Comparison of ENCODE assay signal across 11 mouse cellular contexts in genomic region chr9:37077063-37077418, GRCm38 (mm10).
DNase-seq lines count a peak whose midpoint lies in the region; ATAC-seq and TF ChIP-seq lines count a peak whose summit lies in the region.
"Had no signal": no experiment of that assay in that cellular context is flagged by ENCODE, and none has a peak within 500 bp of the region (broad histone marks: within the 10 kb centered on the region; RNA-seq: fewer than 3 reads in every experiment).

No protein-coding gene starts in this region.

- no peaks in the 10 kb centered on the region for H3K9me3 ChIP-seq in intestine, embryonic 15.5 days
- no peaks in the 10 kb centered on the region for H3K9me3 ChIP-seq in intestine, postnatal 0 days (ENCODE audit: control insufficient read depth)
- H3K9me3 ChIP-seq in embryonic facial prominence, embryonic 11.5 days (replicated peaks; ENCODE audit: control insufficient read depth, low read length), result no peaks in the 10 kb centered on the region
- no peaks in the 10 kb centered on the region for H3K9me3 ChIP-seq in hindbrain, embryonic 12.5 days (replicated peaks)
- H3K9me3 ChIP-seq in midbrain, embryonic 15.5 days, result no peaks in the 10 kb centered on the region
- H3K9me3 ChIP-seq: liver, embryonic 15.5 days had no signal

- peak; percentile 34; the same call in 1 of the 2 replicates for ATAC-seq in intestine, embryonic 15.5 days
- ATAC-seq in intestine, postnatal 0 days, result no peak
- no peak for ATAC-seq in embryonic facial prominence, embryonic 11.5 days (replicated peaks; ENCODE audit: insufficient number of reproducible peaks, low FRiP score, low TSS enrichment, low read depth)
- peak; percentile 53; the same call in 1 of the 2 replicates for ATAC-seq in hindbrain, embryonic 12.5 days (ENCODE audit: low FRiP score)
- ATAC-seq in midbrain, embryonic 15.5 days (replicated peaks), result peak; percentile 41; the same call in 1 of the 2 replicates
- no peak for ATAC-seq in monocyte, adult 5-6 weeks (replicated peaks; ENCODE audit: insufficient number of reproducible peaks, low FRiP score, low TSS enrichment, poor library complexity, severe bottlenecking)

- no peak overlapping the region for H3K4me2 ChIP-seq in intestine, embryonic 15.5 days (replicated peaks)
- no peak overlapping the region for H3K4me2 ChIP-seq in intestine, postnatal 0 days (replicated peaks; ENCODE audit: low read depth)
- H3K4me2 ChIP-seq in embryonic facial prominence, embryonic 11.5 days (ENCODE audit: low read depth, low read length), result no peak overlapping the region
- H3K4me2 ChIP-seq in hindbrain, embryonic 12.5 days (replicated peaks), result no peak overlapping the region
- no peak overlapping the region for H3K4me2 ChIP-seq in midbrain, embryonic 15.5 days
- H3K4me2 ChIP-seq: liver, embryonic 15.5 days had no signal

- H3K4me3 ChIP-seq in intestine, embryonic 15.5 days (replicated peaks), result no peak overlapping the region
- H3K4me3 ChIP-seq in intestine, postnatal 0 days (ENCODE audit: low read depth, low read length), result no peak overlapping the region
- no peak overlapping the region for H3K4me3 ChIP-seq in embryonic facial prominence, embryonic 11.5 days (ENCODE audit: low read depth, low read length)
- no peak overlapping the region for H3K4me3 ChIP-seq in hindbrain, embryonic 12.5 days
- no peak overlapping the region for H3K4me3 ChIP-seq in midbrain, embryonic 15.5 days
- H3K4me3 ChIP-seq: liver, embryonic 15.5 days; myocyte had no signal

- WGBS in intestine, embryonic 15.5 days, result 63% methylated on average over 2 of the region's 2 CpGs
- 66% methylated on average over 2 of the region's 2 CpGs for WGBS in intestine, postnatal 0 days
- WGBS in embryonic facial prominence, embryonic 11.5 days, result 51% methylated on average over 2 of the region's 2 CpGs
- WGBS in hindbrain, embryonic 12.5 days, result 54% methylated on average over 2 of the region's 2 CpGs
- WGBS in midbrain, embryonic 15.5 days, result 53% methylated on average over 2 of the region's 2 CpGs

- 0 out of 2 replicates have a peak, but pooled peaks cover 4% of the 10 kb centered on the region for H3K4me1 ChIP-seq in intestine, embryonic 15.5 days (replicated peaks)
- H3K4me1 ChIP-seq in intestine, postnatal 0 days (replicated peaks; ENCODE audit: control insufficient read depth, insufficient read depth, low read length), result no peaks in the 10 kb centered on the region
- H3K4me1 ChIP-seq in embryonic facial prominence, embryonic 11.5 days (ENCODE audit: control insufficient read depth, insufficient read depth, low read length), result no peaks in the 10 kb centered on the region; the same call in 1 of the 2 replicates
- peaks cover 31% of the 10 kb centered on the region for H3K4me1 ChIP-seq in hindbrain, embryonic 12.5 days
- H3K4me1 ChIP-seq in midbrain, embryonic 15.5 days, result peaks cover 20% of the 10 kb centered on the region
- H3K4me1 ChIP-seq: liver, embryonic 15.5 days had no signal

- no peaks in the 10 kb centered on the region for H3K36me3 ChIP-seq in intestine, embryonic 15.5 days
- no peaks in the 10 kb centered on the region for H3K36me3 ChIP-seq in intestine, postnatal 0 days (ENCODE audit: control insufficient read depth, insufficient read depth)
- no peaks in the 10 kb centered on the region for H3K36me3 ChIP-seq in embryonic facial prominence, embryonic 11.5 days (replicated peaks; ENCODE audit: control insufficient read depth, insufficient read depth, low read depth, low read length)
- H3K36me3 ChIP-seq in hindbrain, embryonic 12.5 days, result no peaks in the 10 kb centered on the region
- no peaks in the 10 kb centered on the region for H3K36me3 ChIP-seq in midbrain, embryonic 15.5 days (replicated peaks)
- H3K36me3 ChIP-seq: liver, embryonic 15.5 days had no signal

- no peak for TF ChIP-seq CTCF in intestine, postnatal 0 days (IDR thresholded peaks at IDR 0.05; ENCODE audit: low read depth)

- no peaks in the 10 kb centered on the region for H3K27me3 ChIP-seq in intestine, embryonic 15.5 days (replicated peaks)
- H3K27me3 ChIP-seq in intestine, postnatal 0 days (replicated peaks; ENCODE audit: control insufficient read depth, insufficient read depth, low read length), result no peaks in the 10 kb centered on the region
- H3K27me3 ChIP-seq in embryonic facial prominence, embryonic 11.5 days (ENCODE audit: control insufficient read depth, insufficient read depth, low read length), result no peaks in the 10 kb centered on the region
- no peaks in the 10 kb centered on the region for H3K27me3 ChIP-seq in hindbrain, embryonic 12.5 days
- H3K27me3 ChIP-seq in midbrain, embryonic 15.5 days (replicated peaks), result no peaks in the 10 kb centered on the region
- H3K27me3 ChIP-seq: liver, embryonic 15.5 days had no signal

- no peak overlapping the region for H3K9ac ChIP-seq in intestine, embryonic 15.5 days
- no peak overlapping the region for H3K9ac ChIP-seq in intestine, postnatal 0 days (ENCODE audit: low read depth, low read length)
- H3K9ac ChIP-seq in embryonic facial prominence, embryonic 11.5 days (replicated peaks; ENCODE audit: low read length), result no peak overlapping the region
- H3K9ac ChIP-seq in hindbrain, embryonic 12.5 days, result no peak overlapping the region
- no peak overlapping the region for H3K9ac ChIP-seq in midbrain, embryonic 15.5 days
- H3K9ac ChIP-seq: liver, embryonic 15.5 days had no signal

- no peak for DNase-seq in embryonic facial prominence, embryonic 11.5 days (ENCODE audit: low spot score)
- no peak for DNase-seq in B cell, adult 2 months
- DNase-seq in ovary, adult 18-20 months (ENCODE audit: low spot score), result no peak
- DNase-seq: heart, postnatal 36 days had no signal

- peak overlapping the region; percentile 36; the same call in 1 of the 2 replicates for H3K27ac ChIP-seq in intestine, embryonic 15.5 days
- no peak overlapping the region for H3K27ac ChIP-seq in intestine, postnatal 0 days (ENCODE audit: low read depth, low read length)
- H3K27ac ChIP-seq in embryonic facial prominence, embryonic 11.5 days (replicated peaks; ENCODE audit: low read depth, low read length), result peak overlapping the region; percentile 65; the same call in 1 of the 2 replicates
- H3K27ac ChIP-seq in hindbrain, embryonic 12.5 days, result peak overlapping the region; percentile 72
- H3K27ac ChIP-seq in midbrain, embryonic 15.5 days, result peak overlapping the region; percentile 73
- H3K27ac ChIP-seq: liver, embryonic 15.5 days had no signal

Comparison
In these comparisons a context has a peak if more than half of its experiments do, and no peak if none do; other contexts are left out.
1. ATAC-seq: peak in intestine, embryonic 15.5 days (single experiment), hindbrain, embryonic 12.5 days (single experiment) and midbrain, embryonic 15.5 days (single experiment); none in intestine, postnatal 0 days (single experiment), embryonic facial prominence, embryonic 11.5 days (single experiment) and monocyte, adult 5-6 weeks (single experiment).